Mouse (Mus musculus) naive thymus-derived CD4-positive, alpha-beta T cell, adult 2 months (primary cell): Measurements from ENCODE around the gene Olfr744.
"Not testable (repeated sequence)": the region's sequence is repeated elsewhere in the genome, so short reads cannot be mapped to it uniquely, and the experiment has no call there.

ENCODE experiments used
- DNase-seq: peaks from one replicate; pipeline ENCODE4 v3.0.0-alpha.2; 2011; ENCODE audit warnings: low read depth

The Olfr744 gene

GRCm38 (mm10) chr14:50614579-50614978, at the start of gene Olfr744:
Gene Olfr744 (plus strand): TSS chr14:50614879.
- no peak for DNase-seq

GRCm38 (mm10) chr14:50573056-50573455, 41.6 kb upstream of the Olfr744 start:
- DNase-seq: not testable (repeated sequence)

- no peak for DNase-seq
Observed at GRCm38 (mm10) chr14:50639088-50639487, 24.4 kb downstream of the Olfr744 start, which contains the start of gene Olfr745. Gene Olfr745 (plus strand): TSS chr14:50639388.

GRCm38 (mm10) chr14:50646783-50647182, 32.1 kb downstream of the Olfr744 start, which contains the start of gene Olfr746:
Gene Olfr746 (plus strand): TSS chr14:50647083.
- DNase-seq: no peak
